Mouse (Mus musculus) spleen, adult 2 months (tissue): ENCODE measurements around the gene Clasrp. TPM values are rescaled to one million over a fixed set of nuclear protein-coding genes. Genes with fewer than 3 reads are reported as not detected.
A peak's percentile ranks its signal among the peaks of the same experiment; 100 is the strongest.

Experiments used
- DNase-seq, 2 experiments: peaks; one replicate each; pipeline versions ENCODE4 v3.0.0 to v3.0.0-alpha.2; 2012 to 2021; ENCODE audit warnings: low spot score in 2 of 2, low read depth in 1 of 2
- H3K27ac ChIP-seq: fragments of 200-500 bp; 2 replicates; pipeline ENCODE4 v1.5.1; 2012; ENCODE audit warnings: low read length, inconsistent platforms; ENCODE audit not compliant: insufficient read depth
- H3K27me3 ChIP-seq: fragments of 200-500 bp; 2 replicates; pipeline ENCODE4 v1.6.1; 2012; ENCODE audit warnings: mild to moderate bottlenecking, moderate library complexity, low read length, inconsistent platforms; ENCODE audit not compliant: control insufficient read depth, insufficient read depth
- H3K36me3 ChIP-seq: fragments of 200-500 bp; 2 replicates; pipeline ENCODE4 v1.6.1; 2012; ENCODE audit warnings: mild to moderate bottlenecking, low read length, inconsistent platforms; ENCODE audit not compliant: control insufficient read depth, insufficient read depth
- H3K4me1 ChIP-seq: fragments of 200-500 bp; 2 replicates; pipeline ENCODE4 v1.6.1; 2011; ENCODE audit warnings: inconsistent platforms; ENCODE audit not compliant: control insufficient read depth, insufficient read depth, insufficient read length
- H3K4me3 ChIP-seq: fragments of 200-500 bp; 2 replicates; pipeline ENCODE4 v1.5.1; 2011; ENCODE audit warnings: mild to moderate bottlenecking, inconsistent platforms; ENCODE audit not compliant: insufficient read depth, insufficient read length; ENCODE audit errors: extremely low read depth
- CTCF ChIP-seq: fragments of 200-500 bp; IDR thresholded peaks from 2 replicates; pipeline ENCODE4 v1.5.1; 2011; ENCODE audit warnings: mild to moderate bottlenecking, inconsistent platforms; ENCODE audit not compliant: insufficient read depth, insufficient read length, insufficient replicate concordance; ENCODE audit errors: extremely low read depth
- POLR2A ChIP-seq: fragments of 200-500 bp; IDR thresholded peaks from 2 replicates; pipeline ENCODE4 v1.6.1; 2011; ENCODE audit warnings: low read depth, low read length, inconsistent platforms
- WGBS: fragments of 180-500 bp; shearing (Covaris S2); methylation state at CpG from one replicate; pipeline ENCODE4 v1.1.7; 2018; 5-methylcytosine and 5-hydroxymethylcytosine counted together
- polyA plus RNA-seq: library from polyadenylated mRNA; depleted of rRNA; stranded (reverse); fragments of >200 nt; gene quantifications from 2 replicates; pipeline ENCODE4 v1.2.3, GENCODE M21; 2012

Gene Clasrp
- polyA plus RNA-seq, 1 experiment, result 102 TPM

DNA sequence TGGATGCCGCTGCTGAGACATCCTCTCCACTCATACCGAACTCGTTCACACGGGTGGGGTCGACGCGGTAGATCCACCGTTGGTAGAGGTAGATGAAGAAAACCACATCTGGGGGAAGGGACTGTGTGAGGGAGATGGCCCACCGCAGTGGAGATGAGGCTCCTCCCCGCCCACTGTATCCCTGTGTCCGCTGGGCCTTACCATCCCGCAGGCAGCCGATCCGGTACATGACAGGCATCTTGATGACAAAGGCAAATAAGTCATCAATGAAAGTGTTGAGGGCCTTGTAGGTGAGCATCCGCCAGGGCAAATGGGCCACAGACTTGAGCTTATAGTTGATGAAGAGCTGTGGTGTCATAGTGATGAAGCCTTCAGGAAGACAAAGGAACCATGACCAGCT is 29.6 kb upstream of the Clasrp start:
- DNase-seq, result no peak
- H3K4me1 ChIP-seq, result no peaks in the 10 kb centered on the region; the same call in 1 of the 2 replicates
- no peak overlapping the region for H3K27ac ChIP-seq
- peaks cover 46% of the 10 kb centered on the region for H3K36me3 ChIP-seq
- H3K27me3 ChIP-seq, result no peaks in the 10 kb centered on the region
- no peak overlapping the region for H3K4me3 ChIP-seq
- TF ChIP-seq CTCF (no peak), POLR2A (no peak)
- 87% methylated on average over 15 of the region's 15 CpGs for WGBS

DNA sequence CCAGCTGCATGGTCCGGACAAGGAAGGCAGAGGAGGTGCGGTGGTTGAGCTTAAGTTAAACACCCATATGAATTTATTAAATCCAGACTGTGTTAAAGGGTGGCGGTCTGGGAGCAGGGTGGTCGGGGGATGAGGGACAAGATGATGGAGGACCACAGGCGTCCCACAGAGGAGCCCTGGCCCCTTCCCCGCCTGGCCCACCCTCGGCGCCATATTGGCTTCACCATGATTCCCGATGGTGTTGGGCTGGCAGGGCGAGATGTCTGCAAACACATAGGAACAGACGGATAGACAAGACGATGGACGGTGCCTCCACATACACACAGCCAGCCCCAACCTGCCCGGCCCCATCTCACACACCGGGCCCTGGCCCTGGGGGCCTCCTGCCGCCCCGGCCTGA is 28.9 kb upstream of the Clasrp start:
- no peak overlapping the region for H3K27ac ChIP-seq
- no peak for DNase-seq
- H3K4me1 ChIP-seq, result no peaks in the 10 kb centered on the region; the same call in 1 of the 2 replicates
- H3K27me3 ChIP-seq, result no peaks in the 10 kb centered on the region
- WGBS, result 96% methylated on average over 17 of the region's 17 CpGs
- no peak overlapping the region for H3K4me3 ChIP-seq
- TF ChIP-seq POLR2A (no peak), CTCF (no peak)
- peaks cover 41% of the 10 kb centered on the region for H3K36me3 ChIP-seq

GRCm38 (mm10) chr7:19632720-19633119 is 28.4 kb upstream of the Clasrp start:
- no peak for DNase-seq
- Histone ChIP-seq H3K27me3 (no peaks in the 10 kb centered on the region), H3K4me3 (no peak overlapping the region), H3K27ac (no peak overlapping the region), H3K36me3 (peaks cover 37% of the 10 kb centered on the region), H3K4me1 (peaks cover 2% of the 10 kb centered on the region; the same call in 1 of the 2 replicates)
- TF ChIP-seq POLR2A (no peak), CTCF (no peak)

DNA sequence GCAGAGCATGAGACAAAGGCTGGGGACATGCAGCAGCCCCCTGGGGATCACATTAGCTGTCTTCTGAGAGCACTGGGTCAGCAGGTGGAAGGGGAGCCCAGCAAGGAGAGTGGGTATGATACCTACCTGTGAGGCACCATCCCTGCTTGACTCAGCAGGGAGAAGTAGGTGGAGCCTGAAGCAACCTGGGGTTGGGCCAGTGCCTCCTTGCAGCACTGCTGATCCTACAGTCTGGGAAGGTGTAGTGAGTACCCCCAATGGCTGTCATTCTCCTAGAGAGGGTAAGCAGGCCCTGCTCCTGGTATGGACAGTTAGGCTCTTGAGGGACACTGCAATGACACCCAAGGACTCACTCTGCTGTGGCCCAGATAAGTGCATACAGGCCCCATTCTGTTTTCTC is 28.0 kb upstream of the Clasrp start:
- Histone ChIP-seq H3K36me3 (peaks cover 33% of the 10 kb centered on the region), H3K4me1 (peaks cover 3% of the 10 kb centered on the region; the same call in 1 of the 2 replicates), H3K27ac (no peak overlapping the region), H3K4me3 (no peak overlapping the region), H3K27me3 (no peaks in the 10 kb centered on the region)
- TF ChIP-seq CTCF (no peak), POLR2A (no peak)
- no peak for DNase-seq

DNA sequence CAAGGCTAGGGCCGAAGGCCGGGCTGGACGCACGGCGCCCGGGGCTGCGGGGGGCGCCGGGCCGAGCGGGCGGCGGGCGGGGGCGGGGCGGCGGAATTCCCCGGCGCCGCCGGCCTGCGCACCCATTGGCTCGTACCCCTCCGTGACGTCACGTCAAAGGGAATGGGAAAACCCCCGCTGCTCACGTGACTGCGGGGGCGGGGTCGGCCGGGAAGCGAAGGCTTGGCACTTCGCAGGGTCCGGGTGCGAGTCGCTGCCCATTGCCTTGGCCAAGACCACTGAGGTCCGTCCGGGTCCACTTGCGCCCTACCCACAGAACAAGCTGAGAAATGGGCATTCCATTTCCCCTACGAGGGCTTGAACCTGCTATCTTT is 25.1 kb upstream of the Clasrp start, which contains the start of gene Relb:
TSS of gene Relb (minus strand) at position 78 of the 374 bp plus-strand sequence.
- Histone ChIP-seq H3K27me3 (no peaks in the 10 kb centered on the region), H3K27ac (peak within 1 kb of the TSS; percentile 93), H3K36me3 (peaks cover 12% of the 10 kb centered on the region), H3K4me1 (peaks cover 3% of the 10 kb centered on the region; the same call in 1 of the 2 replicates), H3K4me3 (peak within 1 kb of the TSS; percentile 71)
- peak; percentile 75 to 91 for DNase-seq
- TF ChIP-seq CTCF (no peak), POLR2A (no peak)
- WGBS, result 1% methylated on average over 40 of the region's 41 CpGs

DNA sequence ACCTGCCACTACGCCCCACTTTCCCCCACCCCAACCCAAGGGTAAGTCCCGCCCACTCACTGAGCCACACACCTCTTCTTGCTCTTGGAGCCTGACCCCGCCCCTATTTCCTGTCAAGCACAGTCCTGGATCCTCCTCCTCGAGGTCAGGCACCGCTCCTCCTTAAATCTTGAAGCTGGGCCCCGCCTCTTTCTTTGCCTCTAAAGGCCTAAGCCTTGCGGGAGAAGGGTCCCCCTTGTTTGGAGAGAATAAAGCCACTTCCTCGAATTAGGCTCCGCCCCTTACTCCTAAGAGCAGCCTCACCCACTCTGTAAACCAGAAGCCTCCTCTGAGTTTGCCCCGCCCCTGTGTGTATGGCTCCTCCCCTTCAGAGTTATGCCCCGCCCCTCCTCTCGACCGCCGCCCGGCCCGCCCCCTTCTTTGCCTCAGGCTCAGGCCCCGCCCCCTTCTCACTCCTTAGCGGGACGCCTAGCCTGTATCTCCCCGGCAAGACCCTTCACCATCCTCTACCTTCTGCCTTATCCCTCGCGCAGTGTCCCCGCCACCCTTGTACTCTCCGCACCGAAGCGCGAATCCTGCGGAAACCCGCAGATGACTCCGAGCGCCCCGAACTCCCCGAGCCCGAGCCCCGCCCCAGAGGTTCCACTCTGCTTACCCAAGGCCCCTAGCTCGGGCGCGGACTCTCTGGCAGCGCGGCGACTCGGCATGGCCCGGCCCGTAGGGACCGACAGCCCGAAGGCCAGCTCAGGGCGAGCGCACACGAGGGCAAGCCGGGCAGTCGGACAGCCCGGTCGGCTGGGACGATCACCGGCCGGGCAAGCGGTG is 24.5 kb upstream of the Clasrp start:
- H3K4me1 ChIP-seq, result peaks cover 3% of the 10 kb centered on the region; the same call in 1 of the 2 replicates
- H3K27me3 ChIP-seq, result no peaks in the 10 kb centered on the region
- H3K27ac ChIP-seq, result peak overlapping the region; percentile 93
- no peak for TF ChIP-seq CTCF
- peak; percentile 30 for TF ChIP-seq POLR2A
- DNase-seq, result peak; percentile 97 to 99
- H3K4me3 ChIP-seq, result peak overlapping the region; percentile 71
- H3K36me3 ChIP-seq, result peaks cover 8% of the 10 kb centered on the region
- WGBS, result 1% methylated on average over 57 of the region's 57 CpGs

- Histone ChIP-seq H3K27me3 (no peaks in the 10 kb centered on the region), H3K4me1 (peaks cover 3% of the 10 kb centered on the region; the same call in 1 of the 2 replicates), H3K36me3 (peaks cover 2% of the 10 kb centered on the region), H3K27ac (peak overlapping the region; percentile 80), H3K4me3 (peak overlapping the region; percentile 58)
- WGBS, result 8% methylated on average over 17 of the region's 17 CpGs
- TF ChIP-seq POLR2A, result no peak
- no peak for TF ChIP-seq CTCF
- no peak for DNase-seq
Observed at GRCm38 (mm10) chr7:19628192-19628535, 23.9 kb upstream of the Clasrp start.
